Mouse (Mus musculus): ENCODE results near the gene Cxcr5. TPM values are rescaled to one million over a fixed set of nuclear protein-coding genes. Genes with fewer than 3 reads are reported as not detected.
A peak's percentile ranks its signal among the peaks of the same experiment; 100 is the strongest.

Gene Cxcr5
- polyA plus RNA-seq, 1 experiment from 2014 or later, result not detected

DNA sequence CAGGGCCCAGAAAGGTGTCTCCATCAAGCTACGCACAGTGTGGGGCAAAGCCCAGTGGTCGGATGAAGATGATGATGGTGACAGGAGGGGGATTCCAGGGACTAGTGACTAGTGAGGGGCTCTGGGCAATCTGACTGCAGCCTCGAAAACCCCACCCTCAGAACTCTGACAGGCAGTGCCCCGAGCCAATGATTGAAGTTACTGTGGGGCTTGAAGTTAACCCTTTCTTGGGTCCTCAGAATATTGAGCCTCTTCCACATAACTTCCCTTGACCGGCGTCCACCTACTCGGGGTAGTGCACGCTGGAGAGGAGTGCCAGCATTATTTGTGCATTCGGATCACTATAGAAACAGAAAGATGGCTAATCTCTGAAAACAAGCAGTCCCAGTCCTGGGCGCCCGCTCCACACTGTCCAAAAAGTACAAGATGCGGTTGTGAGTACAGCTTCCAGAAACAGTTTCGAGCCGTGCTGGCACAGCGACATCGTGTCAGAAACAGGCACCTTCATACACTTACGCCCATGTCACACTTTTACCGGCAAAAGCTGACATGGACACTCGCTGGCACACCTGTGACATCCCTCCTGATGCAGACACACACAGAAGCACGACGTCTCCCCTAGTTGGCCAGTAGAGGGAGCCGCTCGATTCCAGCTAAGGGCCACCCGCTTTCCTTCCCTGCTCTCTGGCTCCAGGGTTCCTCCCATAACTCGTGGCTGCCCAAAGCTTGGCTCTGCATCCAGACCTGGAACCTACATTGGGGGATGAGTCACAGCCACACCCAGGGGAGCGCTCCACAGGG, 81.8 kb downstream of the Cxcr5 start:
- under 1% methylated on average over 26 of the region's 26 CpGs for WGBS
- Histone ChIP-seq H3K4me1 (peaks cover 46% of the 10 kb centered on the region), H3K27me3 (replicated peaks) (no peaks in the 10 kb centered on the region), H3K4me3 (replicated peaks) (peak overlapping the region; percentile 85), H3K36me3 (no peaks in the 10 kb centered on the region), H3K4me2 (peak overlapping the region; percentile 95), H3K27ac (replicated peaks) (peak overlapping the region; percentile 98), H3K9me3 (replicated peaks) (no peaks in the 10 kb centered on the region), H3K9ac (replicated peaks) (peak overlapping the region; percentile 89)
- peak; percentile 71 for ATAC-seq (ENCODE audit: low FRiP score)

DNA sequence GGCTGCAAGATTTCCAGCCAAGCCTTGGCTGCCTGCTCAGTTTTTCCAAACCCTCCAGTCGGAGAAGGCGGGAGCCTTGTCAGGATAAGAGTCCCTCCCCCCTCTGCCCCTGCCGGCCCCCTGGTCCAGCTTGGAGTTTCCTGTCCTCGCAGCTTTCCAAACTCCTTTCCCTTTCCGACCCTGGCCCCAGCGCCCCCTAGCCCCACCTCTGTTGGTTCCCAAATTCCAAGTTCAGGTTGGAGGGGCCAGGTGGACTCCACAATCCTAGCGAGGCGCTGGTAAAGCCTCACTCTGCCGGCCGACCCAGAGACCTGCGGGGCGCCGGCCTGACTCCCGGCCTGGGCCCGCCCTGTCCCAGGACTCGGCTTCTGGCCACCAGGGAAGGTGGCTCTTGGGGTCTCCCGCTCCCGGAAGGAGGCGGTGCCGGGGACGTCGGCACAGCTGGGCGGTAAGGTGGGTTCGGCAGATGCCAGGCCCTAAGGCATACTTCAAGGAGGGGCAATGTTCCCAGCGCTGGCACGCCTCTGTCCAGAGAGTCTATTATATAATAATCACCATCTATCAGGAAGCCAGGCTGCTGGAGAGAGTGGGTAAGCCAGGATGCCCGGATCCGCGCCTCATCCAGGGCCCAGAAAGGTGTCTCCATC, 82.6 kb downstream of the Cxcr5 start:
- Histone ChIP-seq H3K4me2 (peak overlapping the region; percentile 95), H3K4me3 (replicated peaks) (peak overlapping the region; percentile 85), H3K27me3 (replicated peaks) (no peaks in the 10 kb centered on the region), H3K9me3 (replicated peaks) (no peaks in the 10 kb centered on the region), H3K9ac (replicated peaks) (peak overlapping the region; percentile 89), H3K27ac (replicated peaks) (peak overlapping the region; percentile 98), H3K4me1 (peaks cover 39% of the 10 kb centered on the region), H3K36me3 (no peaks in the 10 kb centered on the region)
- peak; percentile 64 for ATAC-seq (ENCODE audit: low FRiP score)
- under 1% methylated on average over 29 of the region's 29 CpGs for WGBS

- peaks cover 34% of the 10 kb centered on the region for H3K4me1 ChIP-seq
- H3K4me2 ChIP-seq, result peak overlapping the region; percentile 95
- no peaks in the 10 kb centered on the region for H3K27me3 ChIP-seq (replicated peaks)
- WGBS, result under 1% methylated on average over 24 of the region's 27 CpGs
- H3K9me3 ChIP-seq (replicated peaks), result no peaks in the 10 kb centered on the region
- no peaks in the 10 kb centered on the region for H3K36me3 ChIP-seq
- peak; percentile 66 for ATAC-seq (ENCODE audit: low FRiP score)
- H3K4me3 ChIP-seq (replicated peaks), result peak overlapping the region; percentile 85
- peak overlapping the region; percentile 89 for H3K9ac ChIP-seq (replicated peaks)
- peak overlapping the region; percentile 98 for H3K27ac ChIP-seq (replicated peaks)
Measured at GRCm38 (mm10) chr9:44478229-44478921, 83.3 kb downstream of the Cxcr5 start.

DNA sequence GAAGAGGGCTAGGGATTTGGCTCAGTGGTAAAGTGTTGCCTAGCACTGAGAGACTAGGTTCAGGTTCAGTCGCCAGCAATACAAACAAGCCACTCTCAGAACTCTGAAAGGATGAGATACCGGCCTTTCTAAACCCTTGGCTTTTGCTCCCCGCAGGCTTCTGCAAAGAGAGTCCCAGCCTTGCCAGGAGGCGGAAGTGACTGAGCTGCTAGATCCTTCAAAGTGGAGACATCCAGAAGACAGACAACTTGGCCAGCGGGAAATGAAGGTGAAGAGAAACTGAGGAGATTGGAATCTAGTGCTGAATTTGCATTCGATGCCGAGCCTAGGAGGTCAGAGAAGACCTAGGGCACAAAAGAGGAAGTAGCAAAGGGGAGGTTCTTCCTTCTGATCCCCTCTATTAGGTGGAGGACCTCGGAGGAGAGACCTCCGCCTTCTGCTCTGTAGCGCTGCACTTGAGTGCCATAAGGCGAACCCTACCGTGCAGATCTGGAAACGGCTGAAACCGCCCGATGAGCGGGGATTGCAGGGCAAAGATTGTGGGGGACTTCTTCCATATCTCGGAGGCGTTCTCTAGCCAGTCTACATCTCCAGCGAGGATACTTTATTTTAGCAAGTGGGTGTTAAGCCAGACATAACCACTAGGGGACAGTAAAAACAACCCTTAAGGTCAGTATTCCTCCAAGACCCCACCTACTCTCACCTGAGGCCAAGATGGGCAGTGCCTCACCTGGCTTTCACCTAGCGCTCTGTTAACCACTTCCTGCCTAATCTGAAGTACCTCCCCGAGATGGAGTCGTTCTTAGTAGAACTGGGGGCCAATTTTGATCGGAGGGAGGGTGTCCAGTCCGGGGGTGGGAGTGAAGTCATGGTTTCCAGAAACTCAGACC, 84.1 kb downstream of the Cxcr5 start:
- 7% methylated on average over 24 of the region's 24 CpGs for WGBS
- peak overlapping the region; percentile 85 for H3K4me3 ChIP-seq (replicated peaks)
- H3K9ac ChIP-seq (replicated peaks), result peak overlapping the region; percentile 89
- no peak for ATAC-seq (ENCODE audit: low FRiP score)
- peak overlapping the region; percentile 95 for H3K4me2 ChIP-seq
- H3K4me1 ChIP-seq, result peaks cover 34% of the 10 kb centered on the region
- H3K27me3 ChIP-seq (replicated peaks), result no peaks in the 10 kb centered on the region
- H3K27ac ChIP-seq (replicated peaks), result peak overlapping the region; percentile 98
- H3K36me3 ChIP-seq, result no peaks in the 10 kb centered on the region
- H3K9me3 ChIP-seq (replicated peaks), result no peaks in the 10 kb centered on the region

GRCm38 (mm10) chr9:44475936-44476335, 85.7 kb downstream of the Cxcr5 start:
- Histone ChIP-seq H3K4me2 (no peak overlapping the region), H3K36me3 (no peaks in the 10 kb centered on the region), H3K27me3 (replicated peaks) (no peaks in the 10 kb centered on the region), H3K27ac (replicated peaks) (no peak overlapping the region), H3K9ac (replicated peaks) (no peak overlapping the region), H3K4me1 (peaks cover 23% of the 10 kb centered on the region), H3K4me3 (replicated peaks) (no peak overlapping the region), H3K9me3 (replicated peaks) (no peaks in the 10 kb centered on the region)
- no peak for ATAC-seq (ENCODE audit: low FRiP score)
- WGBS, result 96% methylated on average over 3 of the region's 3 CpGs

- ATAC-seq (ENCODE audit: low FRiP score), result no peak
- Histone ChIP-seq H3K9ac (replicated peaks) (no peak overlapping the region), H3K4me1 (peaks cover 13% of the 10 kb centered on the region), H3K9me3 (replicated peaks) (no peaks in the 10 kb centered on the region), H3K4me2 (no peak overlapping the region), H3K36me3 (no peaks in the 10 kb centered on the region), H3K27me3 (replicated peaks) (no peaks in the 10 kb centered on the region), H3K27ac (replicated peaks) (no peak overlapping the region), H3K4me3 (replicated peaks) (no peak overlapping the region)
- WGBS, result 57% methylated on average over 1 of the region's 1 CpGs
Measured at GRCm38 (mm10) chr9:44474327-44474726, 87.3 kb downstream of the Cxcr5 start.

DNA sequence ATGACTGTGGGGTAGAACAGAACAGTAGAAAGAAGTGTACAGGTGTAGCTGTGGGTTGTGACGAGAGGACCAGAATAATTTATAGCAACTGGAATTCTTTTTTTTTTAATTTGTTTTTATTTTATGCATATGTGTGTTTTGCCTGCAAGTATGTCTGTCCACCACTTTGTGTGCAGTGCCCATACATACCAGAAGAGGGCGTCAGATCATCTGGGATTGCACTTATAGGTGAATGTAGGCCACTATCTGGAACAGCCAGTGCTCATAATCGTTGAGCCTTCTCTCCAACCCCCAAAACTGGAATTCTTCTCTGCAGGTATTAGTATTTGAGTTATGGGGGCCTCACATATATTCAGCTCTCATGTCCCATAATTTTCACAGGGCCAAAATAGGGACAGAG, 88.5 kb downstream of the Cxcr5 start:
- H3K36me3 ChIP-seq, result no peaks in the 10 kb centered on the region
- H3K9me3 ChIP-seq (replicated peaks), result no peaks in the 10 kb centered on the region
- H3K27me3 ChIP-seq (replicated peaks), result no peaks in the 10 kb centered on the region
- H3K9ac ChIP-seq (replicated peaks), result no peak overlapping the region
- ATAC-seq (ENCODE audit: low FRiP score), result no peak
- peaks cover 23% of the 10 kb centered on the region for H3K4me1 ChIP-seq
- H3K4me2 ChIP-seq, result no peak overlapping the region
- no peak overlapping the region for H3K27ac ChIP-seq (replicated peaks)
- 59% methylated on average over 3 of the region's 3 CpGs for WGBS
- no peak overlapping the region for H3K4me3 ChIP-seq (replicated peaks)

GRCm38 (mm10) chr9:44468800-44469199, 92.9 kb downstream of the Cxcr5 start:
- Histone ChIP-seq H3K4me1 (peaks cover 14% of the 10 kb centered on the region; the same call in 1 of the 2 replicates), H3K9ac (replicated peaks) (no peak overlapping the region), H3K4me3 (replicated peaks) (no peak overlapping the region), H3K27me3 (replicated peaks) (no peaks in the 10 kb centered on the region), H3K36me3 (no peaks in the 10 kb centered on the region), H3K9me3 (replicated peaks) (no peaks in the 10 kb centered on the region), H3K27ac (replicated peaks) (peak overlapping the region; percentile 60; the same call in 1 of the 2 replicates), H3K4me2 (no peak overlapping the region)
- ATAC-seq (ENCODE audit: low FRiP score), result no peak
- 47% methylated on average over 2 of the region's 2 CpGs for WGBS

GRCm38 (mm10) chr9:44468224-44468623, 93.5 kb downstream of the Cxcr5 start:
- Histone ChIP-seq H3K9ac (replicated peaks) (no peak overlapping the region), H3K36me3 (no peaks in the 10 kb centered on the region), H3K27me3 (replicated peaks) (no peaks in the 10 kb centered on the region), H3K9me3 (replicated peaks) (no peaks in the 10 kb centered on the region), H3K4me1 (peaks cover 14% of the 10 kb centered on the region; the same call in 1 of the 2 replicates), H3K4me2 (no peak overlapping the region), H3K4me3 (replicated peaks) (no peak overlapping the region), H3K27ac (replicated peaks) (peak overlapping the region; percentile 60; the same call in 1 of the 2 replicates)
- no peak for ATAC-seq (ENCODE audit: low FRiP score)
- WGBS, result 58% methylated on average over 7 of the region's 7 CpGs

GRCm38 (mm10) chr9:44461950-44462349, 99.7 kb downstream of the Cxcr5 start:
- ATAC-seq (ENCODE audit: low FRiP score), result no peak
- Histone ChIP-seq H3K27me3 (replicated peaks) (no peaks in the 10 kb centered on the region), H3K27ac (replicated peaks) (no peak overlapping the region), H3K9ac (replicated peaks) (no peak overlapping the region), H3K9me3 (replicated peaks) (no peaks in the 10 kb centered on the region), H3K4me3 (replicated peaks) (no peak overlapping the region), H3K36me3 (no peaks in the 10 kb centered on the region), H3K4me1 (peaks cover 14% of the 10 kb centered on the region), H3K4me2 (no peak overlapping the region)
- WGBS, result 85% methylated on average over 5 of the region's 5 CpGs

Measured in neural tube, embryonic 15.5 days (tissue).